Mouse (Mus musculus): ENCODE measurements at regions not wholly inside any gene's neighbourhood (a gene's known extent, or its start where the extent isn't known, plus 50 kb on each side); places are given as distances from the start of the nearest gene placed in this dataset.

- TF ChIP-seq POLR2A (IDR thresholded peaks at IDR 0.05; ENCODE audit: borderline replicate concordance, control insufficient read depth, low read depth, low read length) = no peak
- no peak for TF ChIP-seq CTCF (IDR thresholded peaks at IDR 0.05; ENCODE audit: control insufficient read depth, insufficient read depth, low read length)
Measured at GRCm38 (mm10) chr8:103690438-103690837, 411.0 kb upstream of the Cdh5 start.

All from bone marrow, adult 2 months (tissue).